Mouse (Mus musculus) frontal cortex, postnatal 10 days (tissue): ENCODE results near the gene Zfand2a.

Experiments used
- DNase-seq, 2 experiments: peaks; one replicate each; pipeline ENCODE4 v3.0.0; 2022; ENCODE audit warnings: low spot score in 2 of 2, mixed read lengths in 1 of 2

Gene Zfand2a

GRCm38 (mm10) chr5:139466801-139467200 is 17.5 kb downstream of the Zfand2a start:
- no peak for DNase-seq

GRCm38 (mm10) chr5:139466373-139466772 is 18.0 kb downstream of the Zfand2a start:
- DNase-seq, result no peak

DNA sequence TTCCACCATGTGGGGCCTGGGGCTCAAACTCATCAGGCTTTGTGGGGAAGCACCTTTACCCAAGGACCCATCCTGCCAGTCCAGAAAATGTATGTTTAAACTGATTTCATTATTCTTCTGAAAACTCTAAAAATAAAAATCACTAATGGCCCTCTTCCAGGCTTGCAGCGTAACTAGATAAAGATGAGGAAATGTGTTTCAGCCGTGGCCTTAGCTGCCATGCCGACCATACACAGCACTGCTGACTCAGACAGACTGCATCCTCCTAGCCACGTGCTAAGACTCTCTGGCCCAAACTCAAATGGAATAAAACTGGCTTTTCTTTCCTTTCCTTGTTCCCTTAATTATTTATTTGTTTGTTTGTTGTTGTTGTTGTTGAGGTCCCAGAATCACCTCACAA is 19.5 kb downstream of the Zfand2a start:
- no peak for DNase-seq

GRCm38 (mm10) chr5:139460384-139461067 is 23.8 kb downstream of the Zfand2a start, which contains the start of gene 3110082I17Rik:
3110082I17Rik (minus strand) TSS chr5:139460527.
- peak; percentile 95 to 99 for DNase-seq

DNA sequence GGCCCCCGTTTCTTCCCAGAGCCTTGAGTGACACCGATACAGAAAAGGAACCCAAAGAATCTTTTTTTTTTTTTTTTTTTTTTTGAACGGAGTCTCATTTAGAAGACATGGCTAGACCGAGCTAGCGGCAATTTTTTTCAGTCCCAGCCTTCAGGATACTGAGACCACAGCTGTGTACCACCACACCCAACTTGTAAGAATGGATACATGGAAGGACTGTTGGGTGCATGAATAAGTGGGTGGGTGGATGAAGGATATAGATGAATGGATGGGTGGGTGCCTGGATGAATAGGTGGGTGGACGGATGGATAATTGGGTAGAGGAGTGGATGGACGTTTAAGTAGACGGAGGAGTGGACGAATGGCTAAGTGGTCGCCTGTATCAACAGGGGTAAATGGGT is 24.4 kb downstream of the Zfand2a start:
- DNase-seq, result no peak

DNA sequence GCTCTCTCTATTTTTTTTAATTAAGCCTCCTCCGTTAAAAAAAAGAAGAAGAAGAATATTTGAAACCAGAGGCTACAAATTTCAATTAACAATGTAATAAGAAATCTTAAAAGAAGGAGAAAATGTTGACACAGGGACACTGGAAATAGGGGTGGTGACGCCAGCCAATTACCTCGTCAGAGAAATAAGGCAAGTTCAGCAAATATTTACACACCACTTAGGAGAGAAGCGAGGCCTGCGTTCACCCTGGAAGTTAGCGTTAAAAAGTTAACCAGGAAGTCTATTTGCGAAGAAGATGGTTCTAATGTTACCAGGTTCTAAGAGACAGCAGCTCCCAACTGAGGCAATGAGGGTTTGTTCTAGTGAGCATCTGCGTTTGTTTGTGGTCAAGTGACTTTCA is 27.1 kb downstream of the Zfand2a start:
- DNase-seq, result no peak

GRCm38 (mm10) chr5:139455166-139455565 is 29.2 kb downstream of the Zfand2a start:
- DNase-seq, result no peak

DNA sequence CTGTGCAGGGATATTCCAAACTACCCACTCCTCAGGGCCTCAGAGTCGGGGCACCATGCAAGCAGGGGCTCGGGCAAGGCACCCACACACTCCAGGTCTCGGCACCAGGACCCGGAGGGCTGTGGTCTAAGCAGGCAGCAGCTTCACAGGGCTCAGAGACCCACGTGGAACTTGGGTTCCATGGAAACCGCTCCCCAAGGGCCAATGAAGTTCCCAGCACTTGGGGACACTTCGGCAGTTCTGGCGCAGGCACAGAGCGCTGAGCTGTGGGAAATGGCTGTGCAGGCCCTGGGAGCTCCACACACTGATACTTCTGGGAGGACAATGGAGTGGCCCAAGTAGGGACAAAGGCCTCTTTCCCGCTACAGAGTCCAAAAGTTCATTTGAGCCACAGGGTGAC is 31.3 kb downstream of the Zfand2a start:
- DNase-seq, result no peak

GRCm38 (mm10) chr5:139449926-139450325 is 34.4 kb downstream of the Zfand2a start:
- DNase-seq, result no peak

- no peak for DNase-seq
These were observed 35.1 kb downstream of the Zfand2a start for GRCm38 (mm10) chr5:139449161-139449791.

DNA sequence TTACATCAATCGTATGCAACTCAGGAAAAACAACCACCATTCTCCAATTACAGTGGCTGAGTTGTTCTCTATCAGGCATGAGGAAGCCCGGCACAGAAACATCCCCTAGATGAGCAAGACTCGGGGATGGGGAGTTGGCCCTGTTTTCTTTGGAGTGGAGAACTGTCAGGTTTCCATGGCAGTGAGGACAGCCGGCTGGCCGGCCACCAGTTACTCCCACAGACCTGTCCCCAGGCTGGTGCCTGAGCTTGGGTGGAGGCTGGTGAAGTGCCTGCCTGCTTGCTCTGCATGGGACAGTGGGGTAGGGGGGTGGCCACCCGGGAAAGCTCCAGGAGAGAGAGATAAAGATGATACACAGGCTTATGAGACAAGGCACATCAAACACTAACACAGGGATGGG is 36.3 kb downstream of the Zfand2a start:
- DNase-seq, result no peak

GRCm38 (mm10) chr5:139445258-139445657 is 39.1 kb downstream of the Zfand2a start:
- no peak for DNase-seq

DNA sequence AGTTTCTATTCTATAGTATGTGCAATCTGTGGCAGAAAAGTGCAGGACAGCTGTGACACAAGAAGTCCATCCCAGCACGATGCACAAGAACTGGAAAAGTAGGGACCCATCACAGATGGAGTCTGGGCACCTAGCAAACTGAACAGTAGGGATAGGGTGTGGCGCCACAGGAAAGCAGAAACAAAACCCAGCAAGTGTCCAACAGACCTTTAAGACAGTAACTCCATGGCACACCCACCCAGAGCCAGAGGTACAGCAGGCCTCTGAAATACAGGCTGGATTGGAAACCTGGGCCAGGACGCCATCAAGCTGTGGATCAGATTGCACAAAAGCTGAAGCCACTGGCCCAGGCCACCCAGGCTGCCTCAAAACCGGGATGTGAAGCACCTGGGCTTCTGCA is 41.4 kb downstream of the Zfand2a start:
- no peak for DNase-seq

DNA sequence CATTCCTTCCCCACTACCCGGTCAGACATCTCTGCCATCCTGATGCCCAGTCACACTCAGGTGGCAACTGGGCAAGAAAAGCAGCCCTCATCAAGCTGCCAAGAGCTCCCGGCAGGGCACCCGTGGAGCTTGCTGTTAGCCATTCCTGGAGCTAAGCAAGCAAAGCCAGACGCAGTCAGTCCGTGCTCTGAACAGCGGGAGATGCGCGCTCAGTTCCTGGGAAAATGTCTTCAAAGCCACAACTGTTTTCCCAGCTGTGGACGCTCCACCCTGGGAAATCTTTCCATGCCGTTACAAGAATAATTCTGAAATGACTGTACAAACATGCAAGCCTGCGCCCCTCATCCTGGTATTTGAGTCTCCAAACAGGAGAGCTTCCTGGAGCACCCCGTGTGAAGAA is 41.9 kb downstream of the Zfand2a start:
- no peak for DNase-seq

- no peak for DNase-seq
These were observed 42.7 kb downstream of the Zfand2a start for GRCm38 (mm10) chr5:139441726-139442018.

- no peak for DNase-seq
These were observed 43.2 kb downstream of the Zfand2a start for GRCm38 (mm10) chr5:139440926-139441725.

- DNase-seq, result no peak
These were observed 43.9 kb downstream of the Zfand2a start for GRCm38 (mm10) chr5:139440451-139440850.

- DNase-seq, result no peak
These were observed 45.9 kb downstream of the Zfand2a start for GRCm38 (mm10) chr5:139438440-139438839.

DNA sequence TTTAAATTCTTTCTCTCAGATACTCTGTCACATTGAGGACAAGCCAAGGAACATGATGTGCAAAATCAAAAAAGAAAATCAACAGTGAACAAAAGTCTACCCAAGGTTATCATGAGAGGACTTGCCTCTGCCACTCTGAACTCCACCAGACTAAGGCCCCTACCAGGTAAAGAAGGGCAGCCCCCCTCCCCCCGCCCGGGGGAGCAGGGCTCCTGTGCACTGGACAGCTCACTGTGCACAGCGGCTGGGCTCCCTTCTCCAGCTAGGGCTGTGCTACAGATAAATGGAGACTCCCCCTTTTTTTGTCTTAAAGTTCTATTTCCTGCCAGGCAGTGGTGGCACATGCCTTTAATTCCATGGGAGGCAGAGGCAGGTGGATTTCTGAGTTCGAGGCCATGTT is 46.6 kb downstream of the Zfand2a start:
- DNase-seq, result no peak

DNA sequence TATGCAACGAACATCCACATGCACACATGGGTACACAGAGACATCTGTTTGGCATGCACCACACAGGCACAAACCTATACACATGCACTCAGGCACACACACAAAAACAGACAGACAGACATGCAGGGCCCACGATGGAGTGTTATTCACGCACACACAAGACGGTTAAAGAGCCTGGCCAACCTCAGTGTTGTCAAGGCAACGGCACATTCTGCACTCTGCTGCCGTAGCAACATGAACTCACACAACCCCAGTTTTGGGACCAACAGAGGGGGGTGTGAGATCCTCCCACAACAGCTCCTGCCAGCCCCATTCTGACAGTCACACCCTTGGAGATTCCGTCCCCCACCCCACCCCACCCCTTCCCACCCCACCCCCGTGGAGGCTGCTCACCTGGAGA is 49.4 kb downstream of the Zfand2a start:
- DNase-seq, result peak; percentile 71 to 84

- DNase-seq, result no peak
These were observed 50.3 kb downstream of the Zfand2a start for GRCm38 (mm10) chr5:139433842-139434568.
